Mouse (Mus musculus) spleen, adult 2 months (tissue): Measurements from ENCODE around the gene Gm38100. TPM values are rescaled to one million over a fixed set of nuclear protein-coding genes. Genes with fewer than 3 reads are reported as not detected.

Source experiments
- DNase-seq, 2 experiments: peaks; one replicate each; pipeline versions ENCODE4 v3.0.0 to v3.0.0-alpha.2; 2012 to 2021; ENCODE audit warnings: low spot score in 2 of 2, low read depth in 1 of 2
- H3K27ac ChIP-seq: fragments of 200-500 bp; 2 replicates; pipeline ENCODE4 v1.5.1; 2012; ENCODE audit warnings: low read length, inconsistent platforms; ENCODE audit not compliant: insufficient read depth
- H3K27me3 ChIP-seq: fragments of 200-500 bp; 2 replicates; pipeline ENCODE4 v1.6.1; 2012; ENCODE audit warnings: mild to moderate bottlenecking, moderate library complexity, low read length, inconsistent platforms; ENCODE audit not compliant: control insufficient read depth, insufficient read depth
- H3K36me3 ChIP-seq: fragments of 200-500 bp; 2 replicates; pipeline ENCODE4 v1.6.1; 2012; ENCODE audit warnings: mild to moderate bottlenecking, low read length, inconsistent platforms; ENCODE audit not compliant: control insufficient read depth, insufficient read depth
- H3K4me1 ChIP-seq: fragments of 200-500 bp; 2 replicates; pipeline ENCODE4 v1.6.1; 2011; ENCODE audit warnings: inconsistent platforms; ENCODE audit not compliant: control insufficient read depth, insufficient read depth, insufficient read length
- H3K4me3 ChIP-seq: fragments of 200-500 bp; 2 replicates; pipeline ENCODE4 v1.5.1; 2011; ENCODE audit warnings: mild to moderate bottlenecking, inconsistent platforms; ENCODE audit not compliant: insufficient read depth, insufficient read length; ENCODE audit errors: extremely low read depth
- CTCF ChIP-seq: fragments of 200-500 bp; IDR thresholded peaks from 2 replicates; pipeline ENCODE4 v1.5.1; 2011; ENCODE audit warnings: mild to moderate bottlenecking, inconsistent platforms; ENCODE audit not compliant: insufficient read depth, insufficient read length, insufficient replicate concordance; ENCODE audit errors: extremely low read depth
- POLR2A ChIP-seq: fragments of 200-500 bp; IDR thresholded peaks from 2 replicates; pipeline ENCODE4 v1.6.1; 2011; ENCODE audit warnings: low read depth, low read length, inconsistent platforms
- WGBS: fragments of 180-500 bp; shearing (Covaris S2); methylation state at CpG from one replicate; pipeline ENCODE4 v1.1.7; 2018; 5-methylcytosine and 5-hydroxymethylcytosine counted together
- polyA plus RNA-seq: library from polyadenylated mRNA; depleted of rRNA; stranded (reverse); fragments of >200 nt; gene quantifications from 2 replicates; pipeline ENCODE4 v1.2.3, GENCODE M21; 2012

The Gm38100 gene
- polyA plus RNA-seq, 1 experiment, result not detected

DNA sequence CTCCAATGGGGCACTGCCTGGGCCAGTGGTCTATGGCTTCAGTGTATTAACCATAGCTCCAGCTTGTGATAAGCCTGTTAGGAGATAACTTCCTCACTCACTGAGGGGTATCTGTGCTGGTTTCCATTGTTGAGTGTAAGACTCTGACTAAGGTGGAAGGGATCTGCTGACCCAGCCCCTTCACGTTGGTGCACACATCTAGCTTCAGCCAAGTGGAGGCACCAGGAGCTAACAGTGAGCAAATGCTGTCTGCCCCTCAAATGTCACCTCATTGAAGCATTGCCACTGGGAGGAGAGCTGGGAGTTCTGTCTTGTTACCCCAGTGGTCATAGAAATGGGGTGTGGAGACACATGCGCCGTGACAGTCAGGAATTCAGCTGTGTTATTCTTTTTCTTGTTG, 18.6 kb downstream of the Gm38100 start:
- no peak overlapping the region for H3K27ac ChIP-seq
- H3K4me1 ChIP-seq, result no peaks in the 10 kb centered on the region
- TF ChIP-seq CTCF (no peak), POLR2A (no peak)
- no peak for DNase-seq
- H3K36me3 ChIP-seq, result no peaks in the 10 kb centered on the region
- H3K4me3 ChIP-seq, result no peak overlapping the region
- 84% methylated on average over 3 of the region's 3 CpGs for WGBS
- no peaks in the 10 kb centered on the region for H3K27me3 ChIP-seq

DNA sequence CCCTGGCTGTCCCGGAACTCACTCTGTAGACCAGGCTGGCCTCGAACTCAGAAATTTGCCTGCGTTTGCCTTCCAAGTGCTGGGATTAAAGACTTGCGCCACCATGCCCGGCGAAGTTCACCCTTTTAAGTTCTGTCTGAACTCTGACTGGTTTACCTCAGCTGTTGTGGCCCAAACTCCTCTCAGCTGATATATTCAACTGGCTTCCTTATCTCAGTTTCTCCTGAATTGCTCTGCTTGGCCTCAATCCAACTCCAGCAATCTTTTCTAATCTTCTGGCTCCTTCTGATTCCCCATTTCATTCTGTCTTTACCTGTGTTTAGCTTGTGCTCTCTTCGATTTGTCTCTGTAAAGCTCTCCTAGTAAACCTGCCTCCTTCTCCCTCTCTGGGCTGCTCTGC, 23.0 kb downstream of the Gm38100 start:
- no peak overlapping the region for H3K4me3 ChIP-seq
- H3K27ac ChIP-seq, result no peak overlapping the region
- H3K36me3 ChIP-seq, result no peaks in the 10 kb centered on the region
- TF ChIP-seq CTCF (no peak), POLR2A (no peak)
- H3K4me1 ChIP-seq, result no peaks in the 10 kb centered on the region
- H3K27me3 ChIP-seq, result no peaks in the 10 kb centered on the region
- no peak for DNase-seq
- 87% methylated on average over 7 of the region's 7 CpGs for WGBS

DNA sequence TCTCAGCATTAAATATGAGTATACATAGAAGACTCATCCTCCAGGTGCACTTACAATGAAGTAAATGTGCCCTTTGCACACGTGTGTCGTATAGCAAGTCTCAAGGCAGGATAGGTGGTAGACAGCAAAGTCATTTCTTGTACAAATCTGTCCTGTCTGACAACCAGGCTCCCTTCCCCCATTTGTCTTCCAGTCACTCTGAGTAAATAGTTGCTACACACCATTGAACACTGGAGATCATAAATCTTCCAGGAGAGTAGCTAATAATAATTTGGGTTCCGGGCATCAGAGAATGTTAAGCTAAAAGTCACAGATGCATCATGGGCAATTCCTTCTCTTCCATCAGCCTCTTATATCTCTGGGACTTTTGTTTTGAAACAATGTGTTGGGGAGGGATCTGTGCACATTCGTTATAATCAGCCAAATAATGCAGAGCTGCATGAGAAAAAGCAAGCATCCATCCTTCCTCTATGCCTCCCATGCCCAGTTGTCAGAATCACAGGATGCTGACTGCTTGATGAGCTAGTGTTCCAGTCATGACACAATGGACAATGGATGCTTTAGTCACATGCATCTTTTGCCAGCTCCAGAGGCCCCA, 26.7 kb downstream of the Gm38100 start:
- no peak overlapping the region for H3K4me3 ChIP-seq
- DNase-seq, result no peak
- H3K36me3 ChIP-seq, result no peaks in the 10 kb centered on the region
- TF ChIP-seq POLR2A (no peak), CTCF (no peak)
- H3K4me1 ChIP-seq, result no peaks in the 10 kb centered on the region
- 74% methylated on average over 4 of the region's 4 CpGs for whole genome bisulfite sequencing
- no peaks in the 10 kb centered on the region for H3K27me3 ChIP-seq
- H3K27ac ChIP-seq, result no peak overlapping the region

DNA sequence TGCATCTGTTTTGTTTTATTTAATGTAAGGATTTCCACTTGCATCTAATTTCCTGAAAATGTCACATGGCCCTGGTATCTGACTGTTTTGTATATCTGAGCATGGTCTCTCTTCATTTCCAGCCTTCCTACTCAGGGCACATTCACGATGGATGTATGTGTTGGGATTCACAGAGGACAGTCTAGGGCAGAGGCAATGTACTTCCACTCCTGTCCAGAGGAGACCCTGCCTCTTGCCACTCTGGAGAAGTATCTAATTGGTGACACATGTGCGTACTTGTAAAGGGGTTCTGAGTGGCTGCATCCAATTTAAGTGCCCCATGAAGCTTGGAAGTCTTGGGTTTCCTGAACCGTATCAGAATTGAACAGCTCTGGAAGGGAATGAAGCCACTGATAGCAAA, 30.3 kb downstream of the Gm38100 start:
- H3K27me3 ChIP-seq, result no peaks in the 10 kb centered on the region
- no peak for DNase-seq
- 87% methylated on average over 3 of the region's 3 CpGs for WGBS
- H3K27ac ChIP-seq, result no peak overlapping the region
- no peaks in the 10 kb centered on the region for H3K36me3 ChIP-seq
- no peaks in the 10 kb centered on the region for H3K4me1 ChIP-seq
- TF ChIP-seq CTCF (no peak), POLR2A (no peak)
- no peak overlapping the region for H3K4me3 ChIP-seq

DNA sequence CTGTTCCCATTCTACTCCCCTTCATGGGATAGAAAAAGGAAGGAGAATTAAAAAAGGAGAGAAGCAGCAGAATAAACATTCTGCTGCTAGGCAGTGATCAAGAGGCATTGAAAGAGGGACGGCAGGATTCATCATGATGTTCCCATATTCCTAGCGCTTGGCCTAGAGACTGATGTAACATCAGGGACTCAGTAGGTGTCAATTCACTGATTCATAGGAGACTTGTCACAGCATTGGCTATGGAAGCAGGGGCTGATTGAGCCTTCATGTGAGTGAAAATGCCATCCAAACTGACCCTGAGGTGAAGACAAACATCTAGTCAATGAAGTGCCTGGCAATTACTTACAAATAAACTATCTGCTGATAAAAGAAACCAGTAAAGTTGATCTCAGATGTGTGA, 30.7 kb downstream of the Gm38100 start:
- no peak for TF ChIP-seq POLR2A
- TF ChIP-seq CTCF, result no peak
- Histone ChIP-seq H3K4me1 (no peaks in the 10 kb centered on the region), H3K27ac (no peak overlapping the region), H3K36me3 (no peaks in the 10 kb centered on the region), H3K4me3 (no peak overlapping the region), H3K27me3 (no peaks in the 10 kb centered on the region)
- DNase-seq, result no peak
- WGBS, result 92% methylated on average over 2 of the region's 2 CpGs

DNA sequence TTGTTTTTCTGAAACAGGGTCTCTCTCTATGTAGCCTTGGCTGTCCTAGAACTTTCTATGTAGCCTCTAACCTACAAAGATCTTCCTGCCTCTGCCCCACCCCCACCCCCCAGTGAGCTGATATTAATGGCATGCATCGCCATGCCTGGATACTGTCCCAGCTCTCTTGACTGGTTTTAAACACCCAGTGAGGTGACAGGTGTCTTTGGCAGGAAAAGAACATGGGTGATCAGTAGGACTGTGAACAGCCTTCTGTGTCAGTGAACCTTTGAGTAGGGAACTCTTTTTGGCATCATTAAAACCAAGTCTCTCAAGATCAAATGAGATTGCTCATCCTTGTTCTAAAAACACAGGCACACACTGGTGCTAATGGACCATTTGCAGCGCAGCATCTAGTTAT, 41.7 kb downstream of the Gm38100 start:
- DNase-seq, result no peak
- no peak overlapping the region for H3K4me3 ChIP-seq
- TF ChIP-seq POLR2A, result no peak
- no peak for TF ChIP-seq CTCF
- H3K27me3 ChIP-seq, result no peaks in the 10 kb centered on the region
- no peaks in the 10 kb centered on the region for H3K36me3 ChIP-seq
- no peak overlapping the region for H3K27ac ChIP-seq
- WGBS, result 88% methylated on average over 2 of the region's 2 CpGs
- H3K4me1 ChIP-seq, result no peaks in the 10 kb centered on the region

DNA sequence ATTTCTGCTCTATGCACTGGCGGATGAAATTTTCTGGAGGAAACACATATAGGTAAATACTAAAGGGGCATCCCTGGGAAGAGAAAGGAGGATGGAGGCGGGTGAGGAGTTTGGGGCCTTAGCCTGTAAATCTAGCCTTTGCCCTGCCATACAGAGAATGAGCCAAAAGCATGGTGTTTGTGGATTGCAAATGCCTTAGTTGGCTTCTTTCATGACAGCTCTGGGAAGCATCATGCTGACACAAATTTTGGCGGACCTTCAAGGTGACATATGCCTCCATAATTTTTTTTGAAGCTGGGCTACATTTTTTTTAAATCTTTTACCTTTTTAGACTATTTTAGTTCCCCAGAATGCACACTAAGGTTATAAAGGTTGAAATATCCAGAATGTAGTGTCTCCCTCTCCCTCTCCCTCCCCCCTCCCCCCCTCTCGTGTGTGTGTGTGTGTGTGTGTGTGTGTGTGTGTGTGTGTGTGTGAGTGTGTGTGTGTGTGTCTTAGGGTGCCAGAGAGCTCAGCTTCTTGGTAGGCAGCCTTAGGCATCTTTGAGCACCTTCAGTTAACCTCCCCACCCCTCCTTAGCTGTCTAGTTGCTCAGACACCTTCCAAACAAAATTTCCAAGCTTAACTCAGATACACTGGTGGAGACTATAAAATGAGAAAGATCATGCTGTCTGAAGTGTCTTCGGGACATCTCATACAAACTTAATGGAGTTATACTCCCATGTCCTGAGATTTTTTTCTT, 47.0 kb downstream of the Gm38100 start:
- 84% methylated on average over 5 of the region's 5 CpGs for WGBS
- Histone ChIP-seq H3K4me1 (no peaks in the 10 kb centered on the region), H3K4me3 (no peak overlapping the region), H3K36me3 (no peaks in the 10 kb centered on the region), H3K27me3 (no peaks in the 10 kb centered on the region), H3K27ac (no peak overlapping the region)
- DNase-seq, result no peak
- TF ChIP-seq POLR2A, result no peak
- TF ChIP-seq CTCF, result no peak
